Mouse (Mus musculus) heart, embryonic 11.5 days (tissue): ENCODE data around the gene Ntrk3. TPM values are rescaled to one million over a fixed set of nuclear protein-coding genes. Genes with fewer than 3 reads are reported as not detected.

Experiments used
- ATAC-seq: fragments of 200-750 bp; cut with Nextera tagmentation; replicated peaks from 2 replicates; pipeline ENCODE4 v1.8.0; 2017; ENCODE audit warnings: moderate library complexity; ENCODE audit not compliant: insufficient number of reproducible peaks, low FRiP score, low TSS enrichment
- H3K27ac ChIP-seq: fragments of 300-500 bp; sonication (generic); 2 replicates; pipeline ENCODE4 v1.5.1; 2014; ENCODE audit warnings: mild to moderate bottlenecking, low read depth, low read length
- H3K27me3 ChIP-seq: fragments of 300-500 bp; sonication (generic); 2 replicates; pipeline ENCODE4 v1.6.1; 2014; ENCODE audit warnings: mild to moderate bottlenecking, low read length, mixed read lengths; ENCODE audit not compliant: control insufficient read depth, insufficient read depth
- H3K36me3 ChIP-seq: fragments of 300-500 bp; sonication (generic); 2 replicates; pipeline ENCODE4 v1.6.1; 2014; ENCODE audit warnings: mild to moderate bottlenecking, low read length, moderate library complexity, mixed read lengths; ENCODE audit not compliant: control insufficient read depth, insufficient read depth
- H3K4me1 ChIP-seq: fragments of 300-500 bp; sonication (generic); 2 replicates; pipeline ENCODE4 v1.6.1; 2014; ENCODE audit warnings: low read length; ENCODE audit not compliant: control insufficient read depth, insufficient read depth
- H3K4me2 ChIP-seq: fragments of 300-500 bp; sonication (generic); 2 replicates; pipeline ENCODE4 v1.6.1; 2014; ENCODE audit warnings: mild to moderate bottlenecking, moderate library complexity
- H3K4me3 ChIP-seq: fragments of 300-500 bp; sonication (generic); 2 replicates; pipeline ENCODE4 v1.5.1; 2014; ENCODE audit warnings: low read depth, low read length
- H3K9ac ChIP-seq: fragments of 300-500 bp; sonication (generic); 2 replicates; pipeline ENCODE4 v1.6.1; 2014; ENCODE audit warnings: mild to moderate bottlenecking, low read depth, low read length, moderate library complexity
- H3K9me3 ChIP-seq: fragments of 300-500 bp; sonication (generic); replicated peaks from 2 replicates; pipeline ENCODE4 v1.6.1; 2016; ENCODE audit warnings: low read length; ENCODE audit not compliant: control insufficient read depth
- WGBS: fragments of 180-500 bp; shearing (Covaris S2); extraction: QIAGEN DNeasy Blood & Tissue Kit; methylation state at CpG from one replicate; pipeline ENCODE4 v1.1.7; 2014; ENCODE audit not compliant: insufficient replicate concordance; 5-methylcytosine and 5-hydroxymethylcytosine counted together
- polyA plus RNA-seq: library from polyadenylated mRNA; unstranded; fragments of >200 nt; fragmentation: Nextera tagmentation; extraction: Ambion mirVana; gene quantifications from 2 replicates; pipeline ENCODE4 v1.2.1, GENCODE M21; 2014

Ntrk3 gene
- polyA plus RNA-seq, 1 experiment from 2014 or later = 1.1 TPM

GRCm38 (mm10) chr7:78528008-78528407, 209.8 kb downstream of the Ntrk3 start:
- Histone ChIP-seq H3K4me3 (no peak overlapping the region), H3K27ac (no peak overlapping the region), H3K27me3 (no peaks in the 10 kb centered on the region), H3K9me3 (no peaks in the 10 kb centered on the region), H3K36me3 (no peaks in the 10 kb centered on the region), H3K4me2 (no peak overlapping the region), H3K9ac (no peak overlapping the region), H3K4me1 (no peaks in the 10 kb centered on the region)
- no peak for ATAC-seq
- 78% methylated on average over 3 of the region's 3 CpGs for WGBS

DNA sequence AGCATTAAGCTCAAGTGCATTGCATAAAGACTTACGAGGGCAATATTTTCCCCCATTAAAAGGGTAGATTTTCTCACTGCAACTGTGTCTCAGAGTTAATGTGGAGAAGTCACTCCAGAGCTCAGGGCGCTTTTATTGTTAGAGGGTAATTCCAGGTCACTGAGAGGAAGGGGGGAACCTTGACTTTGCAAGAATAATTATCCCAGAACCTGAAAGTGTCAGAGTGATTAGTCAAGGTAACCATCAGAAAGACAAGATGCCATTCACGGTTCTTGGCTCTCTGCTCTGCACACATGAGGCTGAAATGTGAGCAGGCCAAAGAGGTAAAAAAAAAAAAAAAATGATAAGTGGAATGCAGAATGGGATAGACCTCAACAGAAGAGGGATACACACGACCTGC, 210.2 kb downstream of the Ntrk3 start:
- Histone ChIP-seq H3K27ac (no peak overlapping the region), H3K9ac (no peak overlapping the region), H3K4me1 (no peaks in the 10 kb centered on the region), H3K27me3 (no peaks in the 10 kb centered on the region), H3K4me3 (no peak overlapping the region), H3K36me3 (no peaks in the 10 kb centered on the region), H3K9me3 (no peaks in the 10 kb centered on the region), H3K4me2 (no peak overlapping the region)
- no peak for ATAC-seq
- 55% methylated on average over 4 of the region's 4 CpGs for WGBS

- Histone ChIP-seq H3K36me3 (no peaks in the 10 kb centered on the region), H3K4me3 (no peak overlapping the region), H3K27me3 (no peaks in the 10 kb centered on the region), H3K4me1 (no peaks in the 10 kb centered on the region), H3K4me2 (no peak overlapping the region), H3K9me3 (no peaks in the 10 kb centered on the region), H3K9ac (no peak overlapping the region), H3K27ac (no peak overlapping the region)
- 81% methylated on average over 9 of the region's 9 CpGs for WGBS
- no peak for ATAC-seq
Observed at GRCm38 (mm10) chr7:78520243-78520927, 217.4 kb downstream of the Ntrk3 start.

DNA sequence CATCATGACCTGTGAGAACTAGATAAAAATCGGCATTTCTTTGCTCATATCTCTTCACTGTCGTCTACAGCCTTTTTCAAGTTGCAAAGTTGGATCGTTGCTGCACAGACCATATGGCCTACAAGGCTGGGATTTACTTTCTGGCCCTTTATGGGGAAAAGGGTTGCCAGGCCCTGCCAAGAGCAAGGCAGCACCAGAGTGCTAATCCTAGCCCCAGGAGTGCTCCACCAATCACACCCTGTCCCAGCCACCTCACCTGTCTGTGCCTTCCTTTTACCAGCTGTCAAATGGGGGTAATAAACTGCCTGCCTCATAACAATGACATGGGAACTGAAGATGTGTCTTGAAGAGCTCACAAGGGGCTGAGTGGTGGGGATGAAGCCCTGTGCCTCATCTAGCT, 218.1 kb downstream of the Ntrk3 start:
- H3K9ac ChIP-seq = no peak overlapping the region
- no peaks in the 10 kb centered on the region for H3K36me3 ChIP-seq
- no peak overlapping the region for H3K4me2 ChIP-seq
- no peaks in the 10 kb centered on the region for H3K4me1 ChIP-seq
- no peak overlapping the region for H3K4me3 ChIP-seq
- ATAC-seq = no peak
- no peak overlapping the region for H3K27ac ChIP-seq
- H3K27me3 ChIP-seq = no peaks in the 10 kb centered on the region
- 81% methylated on average over 3 of the region's 3 CpGs for WGBS
- no peaks in the 10 kb centered on the region for H3K9me3 ChIP-seq

DNA sequence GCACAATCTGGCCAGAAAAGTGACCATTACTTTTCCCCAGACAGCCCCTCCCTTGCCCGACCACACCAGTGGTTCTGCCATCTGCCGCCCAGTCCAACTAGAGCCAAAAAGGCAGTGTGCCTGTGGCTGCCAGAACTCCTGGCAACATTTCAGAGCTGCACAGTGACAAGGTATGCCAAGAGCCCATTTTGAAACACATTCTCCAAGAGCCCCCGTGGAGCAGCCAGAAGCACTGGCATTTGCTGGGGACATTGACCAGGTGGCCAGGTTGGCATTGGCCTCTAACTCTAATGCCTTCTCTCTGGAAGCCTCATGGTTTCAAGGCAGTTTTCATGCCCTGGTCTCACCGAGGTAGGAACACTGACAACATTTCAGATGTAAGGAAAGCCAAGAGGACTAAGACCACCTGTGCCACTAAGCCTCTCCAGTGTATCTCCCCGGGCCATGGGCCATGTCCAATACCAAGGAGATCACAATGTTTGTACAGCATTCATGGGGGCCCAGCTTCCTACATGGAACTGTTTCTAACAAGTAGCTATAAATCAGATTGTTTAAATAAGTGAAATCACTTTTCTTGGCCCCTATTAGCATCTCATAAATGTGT, 218.9 kb downstream of the Ntrk3 start:
- no peak overlapping the region for H3K4me2 ChIP-seq
- no peaks in the 10 kb centered on the region for H3K9me3 ChIP-seq
- no peak for ATAC-seq
- no peaks in the 10 kb centered on the region for H3K4me1 ChIP-seq
- no peak overlapping the region for H3K27ac ChIP-seq
- no peaks in the 10 kb centered on the region for H3K36me3 ChIP-seq
- H3K9ac ChIP-seq = no peak overlapping the region
- H3K4me3 ChIP-seq = no peak overlapping the region
- WGBS = 72% methylated on average over 5 of the region's 5 CpGs
- no peaks in the 10 kb centered on the region for H3K27me3 ChIP-seq

- ATAC-seq = no peak
- no peaks in the 10 kb centered on the region for H3K27me3 ChIP-seq
- H3K9me3 ChIP-seq = no peaks in the 10 kb centered on the region
- 54% methylated on average over 7 of the region's 7 CpGs for WGBS
- H3K9ac ChIP-seq = no peak overlapping the region
- no peaks in the 10 kb centered on the region for H3K4me1 ChIP-seq
- H3K4me3 ChIP-seq = no peak overlapping the region
- H3K27ac ChIP-seq = no peak overlapping the region
- H3K36me3 ChIP-seq = no peaks in the 10 kb centered on the region
- H3K4me2 ChIP-seq = no peak overlapping the region
Observed at GRCm38 (mm10) chr7:78515042-78515609, 222.7 kb downstream of the Ntrk3 start.

GRCm38 (mm10) chr7:78507032-78507611, 230.7 kb downstream of the Ntrk3 start:
- Histone ChIP-seq H3K36me3 (no peaks in the 10 kb centered on the region), H3K27me3 (no peaks in the 10 kb centered on the region), H3K9me3 (no peaks in the 10 kb centered on the region), H3K9ac (no peak overlapping the region), H3K27ac (no peak overlapping the region), H3K4me1 (no peaks in the 10 kb centered on the region), H3K4me2 (no peak overlapping the region), H3K4me3 (no peak overlapping the region)
- ATAC-seq = no peak
- 58% methylated on average over 2 of the region's 2 CpGs for WGBS

- Histone ChIP-seq H3K9me3 (no peaks in the 10 kb centered on the region), H3K27ac (no peak overlapping the region), H3K4me2 (no peak overlapping the region), H3K27me3 (no peaks in the 10 kb centered on the region), H3K9ac (no peak overlapping the region), H3K36me3 (no peaks in the 10 kb centered on the region), H3K4me1 (no peaks in the 10 kb centered on the region), H3K4me3 (no peak overlapping the region)
- ATAC-seq = no peak
- WGBS = 75% methylated on average over 5 of the region's 5 CpGs
Observed at GRCm38 (mm10) chr7:78500863-78501262, 236.9 kb downstream of the Ntrk3 start.
